Mouse (Mus musculus) mouse trophoblast stem cell (cell line): Measurements from ENCODE around the gene Napa.

Source experiments
- in situ Hi-C, 2 experiments: fragments of 300-500 bp; cut with MseI, MboI; formaldehyde crosslinking; loops; 2 replicates in 1 of 2; 3 replicates in 1 of 2; pipeline ENCODE4 v1.15.1; 2025

Gene Napa

GRCm38 (mm10) chr7:16094592-16094991 lies 3.7 kb upstream of the Napa start:
- in situ Hi-C loops = no loop called here

- in situ Hi-C loops = no loop called here
These were observed 1.6 kb downstream of the Napa start for GRCm38 (mm10) chr7:16099901-16100300.

- in situ Hi-C loops = no loop called here
These were observed 2.8 kb downstream of the Napa start for GRCm38 (mm10) chr7:16101081-16101480.

GRCm38 (mm10) chr7:16101726-16102475 lies 3.6 kb downstream of the Napa start:
- in situ Hi-C loops = no loop called here

- in situ Hi-C loops = no loop called here
These were observed 4.5 kb downstream of the Napa start for GRCm38 (mm10) chr7:16102686-16103226.

- in situ Hi-C loops = no loop called here
These were observed 5.5 kb downstream of the Napa start for GRCm38 (mm10) chr7:16103760-16104159.

- in situ Hi-C loops = no loop called here
These were observed 6.5 kb downstream of the Napa start for GRCm38 (mm10) chr7:16104611-16105388.

- in situ Hi-C loops = no loop called here
These were observed 10.8 kb downstream of the Napa start for GRCm38 (mm10) chr7:16108886-16109542.

- in situ Hi-C loops = no loop called here
These were observed 11.9 kb downstream of the Napa start for GRCm38 (mm10) chr7:16110158-16110557.

GRCm38 (mm10) chr7:16111284-16112090 lies 13.2 kb downstream of the Napa start:
- in situ Hi-C loops = no loop called here

- in situ Hi-C loops = no loop called here
These were observed 18.2 kb downstream of the Napa start for GRCm38 (mm10) chr7:16116418-16116817.

- in situ Hi-C loops = no loop called here
These were observed 18.8 kb downstream of the Napa start for GRCm38 (mm10) chr7:16117100-16117499.

- in situ Hi-C loops = no loop called here
These were observed 21.5 kb downstream of the Napa start, which contains the start of gene Kptn for GRCm38 (mm10) chr7:16119569-16120261. Kptn (plus strand) TSS chr7:16119895.

GRCm38 (mm10) chr7:16120262-16120600 lies 22.0 kb downstream of the Napa start:
- in situ Hi-C loops = no loop called here

- in situ Hi-C loops = no loop called here
These were observed 27.6 kb downstream of the Napa start for GRCm38 (mm10) chr7:16125829-16126228.

GRCm38 (mm10) chr7:16128344-16128743 lies 30.1 kb downstream of the Napa start:
- in situ Hi-C loops = no loop called here

- in situ Hi-C loops = no loop called here
These were observed 30.6 kb downstream of the Napa start for GRCm38 (mm10) chr7:16128899-16129298.

GRCm38 (mm10) chr7:16129421-16129845 lies 31.2 kb downstream of the Napa start, which contains the start of gene Slc8a2:
Slc8a2 (plus strand) TSS chr7:16129826.
- in situ Hi-C loops = no loop called here

- in situ Hi-C loops = no loop called here
These were observed 31.8 kb downstream of the Napa start for GRCm38 (mm10) chr7:16129846-16130691.
